Mouse (Mus musculus) right cerebral cortex, postnatal 36 days (tissue): Measurements from ENCODE around the gene Nampt.
A peak's percentile ranks its signal among the peaks of the same experiment; 100 is the strongest.

Source experiments
- DNase-seq, 2 experiments: peaks; one replicate each; pipeline ENCODE4 v3.0.0; 2022; ENCODE audit warnings: low spot score in 2 of 2, mixed read lengths in 1 of 2

The Nampt gene

DNA sequence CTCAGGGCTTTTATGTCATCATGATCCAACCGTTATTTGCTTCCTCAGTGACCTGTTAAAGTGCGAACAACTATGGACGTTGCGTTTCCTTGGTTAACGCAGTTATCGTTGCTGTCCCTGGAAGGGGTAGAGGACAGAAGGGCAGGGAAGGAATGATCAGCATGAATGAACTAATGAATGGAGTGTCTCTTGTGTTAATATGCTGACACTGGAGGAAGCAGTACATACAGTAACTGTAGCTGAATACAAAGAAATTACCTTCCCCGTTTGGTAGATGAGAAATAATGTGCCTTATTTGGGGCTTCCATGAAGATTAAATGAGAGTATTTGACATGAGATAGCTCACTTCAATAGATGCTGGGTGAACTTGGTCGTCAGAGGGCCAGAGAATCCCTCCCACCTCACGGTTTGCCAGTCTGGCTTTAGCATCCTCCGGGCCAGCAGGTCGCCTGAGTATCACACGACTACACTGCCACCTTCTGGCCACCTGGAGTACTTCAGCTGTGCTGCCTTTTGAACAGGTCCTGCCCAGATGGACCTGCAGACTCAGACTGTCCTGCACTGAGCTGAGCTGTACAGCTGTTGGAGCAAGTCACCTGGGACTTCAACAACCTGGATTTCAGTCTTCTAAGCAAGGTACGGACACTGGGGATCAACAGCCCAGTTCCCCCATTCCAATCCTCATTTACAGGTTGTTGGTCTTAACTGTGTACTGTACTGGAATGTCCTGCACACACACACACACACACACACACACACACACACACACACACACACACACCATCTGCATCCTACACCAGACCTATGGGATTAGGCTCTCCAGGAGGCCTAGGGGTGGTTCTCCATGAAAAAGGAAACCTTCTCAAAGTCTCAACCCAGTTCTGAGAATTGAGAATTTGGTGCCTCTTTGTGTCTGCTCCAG is 78.1 kb downstream of the Nampt start:
- DNase-seq = peak; percentile 77 to 78

DNA sequence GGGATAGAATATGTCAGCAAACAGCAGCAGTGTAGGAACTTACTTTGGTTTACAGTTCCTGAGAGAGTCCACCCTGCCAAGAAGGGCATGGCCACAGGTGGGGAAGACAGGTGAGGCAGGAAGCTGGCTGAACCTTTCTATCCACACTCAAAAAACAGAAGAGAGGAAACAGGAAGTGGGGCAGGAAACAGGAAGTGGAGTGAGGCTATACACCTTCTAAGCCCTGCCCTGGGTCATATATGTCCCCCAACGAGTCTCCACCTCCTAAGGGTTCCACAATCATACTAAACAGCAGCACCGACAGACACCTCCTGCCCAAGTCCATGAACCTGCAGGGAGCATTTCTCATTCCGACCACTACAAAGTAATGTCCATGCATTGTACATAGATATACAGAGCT is 81.7 kb downstream of the Nampt start:
- no peak for DNase-seq
